Mouse (Mus musculus) c-Kit-positive CD71-positive TER-119-negative erythroid progenitor cells, embryonic 14.5 days (primary cell): Measurements from ENCODE around the gene 9130230L23Rik.

Experiments used
- DNase-seq: peaks from one replicate; pipeline ENCODE4 v3.0.0-alpha.2; 2013; ENCODE audit warnings: low read depth

Gene 9130230L23Rik

GRCm38 (mm10) chr5:65954130-65955080, 49.7 kb downstream of the 9130230L23Rik start:
- DNase-seq: no peak

- DNase-seq: no peak
Observed at GRCm38 (mm10) chr5:65951513-65951909, 52.6 kb downstream of the 9130230L23Rik start.

GRCm38 (mm10) chr5:65950679-65951512, 53.2 kb downstream of the 9130230L23Rik start:
- DNase-seq: no peak

- DNase-seq: no peak
Observed at GRCm38 (mm10) chr5:65950236-65950635, 53.8 kb downstream of the 9130230L23Rik start.

GRCm38 (mm10) chr5:65949822-65950221, 54.3 kb downstream of the 9130230L23Rik start:
- no peak for DNase-seq

- DNase-seq: no peak
Observed at GRCm38 (mm10) chr5:65941145-65941544, 62.9 kb downstream of the 9130230L23Rik start.

- DNase-seq: peak; percentile 71
Observed at GRCm38 (mm10) chr5:65937998-65938715, 65.9 kb downstream of the 9130230L23Rik start.

GRCm38 (mm10) chr5:65937011-65937726, 66.9 kb downstream of the 9130230L23Rik start:
- no peak for DNase-seq

GRCm38 (mm10) chr5:65934783-65935182, 69.3 kb downstream of the 9130230L23Rik start, which contains the start of gene Chrna9:
TSS of gene Chrna9 (plus strand) at chr5:65934921.
- DNase-seq: no peak

- no peak for DNase-seq
Observed at GRCm38 (mm10) chr5:65933764-65934163, 70.3 kb downstream of the 9130230L23Rik start.

GRCm38 (mm10) chr5:65933258-65933657, 70.8 kb downstream of the 9130230L23Rik start:
- DNase-seq: no peak

GRCm38 (mm10) chr5:65930171-65930570, 73.9 kb downstream of the 9130230L23Rik start:
- DNase-seq: no peak
